Mouse (Mus musculus): ENCODE results near the gene Actg2. TPM values are rescaled to one million over a fixed set of nuclear protein-coding genes. Genes with fewer than 3 reads are reported as not detected.

Gene Actg2
- polyA plus RNA-seq, 1 experiment, result 8,061 TPM

DNA sequence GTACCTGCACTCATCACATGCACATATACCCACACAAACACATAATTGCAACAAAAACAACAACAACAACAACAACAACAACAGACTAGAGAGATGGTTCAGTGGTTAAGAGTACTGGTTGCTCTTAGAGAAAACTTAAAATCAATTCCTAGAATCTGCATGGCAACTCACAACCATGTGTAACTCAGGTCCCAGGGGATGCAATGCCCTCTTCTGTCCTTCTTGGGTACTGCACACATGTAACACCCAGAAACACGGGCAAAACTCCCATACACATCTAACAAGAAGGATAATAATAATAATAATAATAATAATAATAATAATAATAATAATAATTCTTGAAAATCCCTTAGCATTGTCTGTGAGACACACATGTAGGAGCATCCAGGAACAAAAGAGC, 23.6 kb downstream of the Actg2 start:
- no peak for DNase-seq (ENCODE audit: low spot score)

DNA sequence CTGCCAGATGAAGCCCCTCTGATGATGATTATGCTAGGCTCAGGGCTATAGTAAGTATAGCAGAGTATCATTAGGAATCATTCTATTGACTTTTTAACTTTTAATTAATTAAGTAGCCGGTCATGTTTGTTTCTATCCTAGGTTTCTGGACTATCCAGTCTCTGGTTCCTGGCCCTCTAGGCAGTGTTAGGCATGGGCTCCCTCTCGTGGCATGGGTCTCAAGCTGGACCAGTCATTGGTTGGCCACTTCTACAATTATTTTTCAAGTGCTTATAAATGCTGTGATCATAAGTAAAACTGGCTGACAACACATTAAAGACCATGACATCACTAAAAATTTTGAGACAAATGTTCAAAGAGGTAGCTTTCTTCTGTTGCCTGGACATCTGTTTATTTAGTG, 25.9 kb downstream of the Actg2 start:
- no peak for DNase-seq (ENCODE audit: low spot score)

- no peak for DNase-seq (ENCODE audit: low spot score)
These were observed 26.6 kb downstream of the Actg2 start for GRCm38 (mm10) chr6:83509442-83509841.

DNA sequence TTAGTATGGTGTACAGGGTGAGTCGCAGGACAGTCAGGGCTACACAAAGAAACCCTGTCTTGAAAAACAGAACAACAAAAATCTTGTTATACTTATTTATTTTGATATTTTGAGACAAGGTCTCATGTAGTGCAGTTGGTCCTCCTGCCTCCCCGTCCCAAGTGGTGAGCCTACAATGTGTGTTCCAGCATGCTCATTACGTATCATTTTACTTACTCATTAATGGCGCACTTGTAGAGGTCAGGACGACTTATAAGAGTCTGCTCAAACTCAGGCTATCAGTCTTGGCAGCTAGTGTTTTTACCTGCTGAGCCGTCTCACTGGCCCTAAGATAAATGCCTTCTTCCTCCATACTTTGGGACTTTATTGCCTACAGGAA, 28.9 kb downstream of the Actg2 start:
- no peak for DNase-seq (ENCODE audit: low spot score)

GRCm38 (mm10) chr6:83506258-83507167, 29.6 kb downstream of the Actg2 start, which contains the start of gene Dguok:
Gene Dguok, minus strand, starts transcription at chr6:83506969.
- DNase-seq (ENCODE audit: low spot score), result peak; percentile 88

- DNase-seq (ENCODE audit: low spot score), result no peak
These were observed 30.5 kb downstream of the Actg2 start for GRCm38 (mm10) chr6:83505554-83505953.

- no peak for DNase-seq (ENCODE audit: low spot score)
These were observed 32.7 kb downstream of the Actg2 start for GRCm38 (mm10) chr6:83503361-83503760.

GRCm38 (mm10) chr6:83502656-83503055, 33.4 kb downstream of the Actg2 start:
- DNase-seq (ENCODE audit: low spot score), result no peak

DNA sequence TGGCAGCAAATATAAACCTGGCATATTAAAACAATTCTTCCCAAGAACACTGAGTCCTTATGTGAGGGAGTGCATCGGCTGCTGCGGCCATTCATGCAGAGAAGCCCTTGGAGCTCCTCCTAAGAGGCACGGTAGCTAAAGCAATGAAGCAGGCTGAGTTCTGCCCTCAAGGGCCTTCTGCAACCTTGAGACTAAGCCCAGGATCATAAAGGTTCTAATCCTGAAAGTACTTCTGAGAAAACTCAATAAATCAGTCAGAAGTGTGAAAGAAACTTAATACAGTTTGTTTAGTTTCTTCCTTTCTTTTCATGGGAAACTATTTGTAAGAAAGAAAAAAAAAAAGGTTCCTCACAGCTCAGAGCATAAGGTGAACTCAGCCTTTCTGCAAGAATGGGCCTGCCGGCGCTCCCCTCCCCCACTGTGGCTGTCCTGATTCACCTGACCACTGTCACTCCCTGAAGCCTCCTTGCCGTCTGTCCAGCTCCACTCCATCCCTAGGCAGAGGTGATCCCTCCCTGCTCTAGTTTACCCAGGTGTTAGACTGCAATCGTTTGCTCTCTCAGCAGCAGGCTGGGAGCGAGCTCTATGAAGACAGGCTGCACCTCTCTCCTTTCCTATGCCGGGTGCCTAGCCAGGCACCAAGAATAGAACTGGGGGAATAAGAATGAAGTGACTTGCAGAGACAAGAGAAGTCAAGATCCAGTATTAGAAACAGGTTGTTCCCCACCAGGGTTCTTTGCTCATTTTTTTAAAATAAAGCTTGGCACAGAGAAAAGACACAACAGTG, 34.3 kb downstream of the Actg2 start:
- DNase-seq (ENCODE audit: low spot score), result no peak

- DNase-seq (ENCODE audit: low spot score), result no peak
These were observed 35.6 kb downstream of the Actg2 start for GRCm38 (mm10) chr6:83500462-83500861.

DNA sequence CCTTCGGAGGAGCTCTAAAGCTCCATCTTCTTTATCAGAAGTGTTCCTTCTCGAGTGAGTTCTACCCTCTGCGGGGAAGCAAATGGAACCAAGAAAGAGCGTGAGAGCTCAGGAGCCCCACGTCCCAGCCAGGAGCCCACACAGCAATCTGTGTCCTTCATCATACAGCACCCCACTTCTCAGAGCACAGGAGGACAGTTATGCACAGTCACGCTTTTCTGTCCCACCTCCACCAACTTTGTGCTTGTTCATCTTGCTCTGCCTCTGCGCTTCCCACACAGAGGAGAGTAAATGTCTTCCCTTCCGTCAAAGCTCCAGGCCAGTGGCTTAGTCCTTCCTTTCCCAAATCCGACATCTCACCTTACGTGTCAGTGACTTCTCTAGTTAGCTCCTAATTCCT, 37.0 kb downstream of the Actg2 start:
- no peak for DNase-seq (ENCODE audit: low spot score)

DNA sequence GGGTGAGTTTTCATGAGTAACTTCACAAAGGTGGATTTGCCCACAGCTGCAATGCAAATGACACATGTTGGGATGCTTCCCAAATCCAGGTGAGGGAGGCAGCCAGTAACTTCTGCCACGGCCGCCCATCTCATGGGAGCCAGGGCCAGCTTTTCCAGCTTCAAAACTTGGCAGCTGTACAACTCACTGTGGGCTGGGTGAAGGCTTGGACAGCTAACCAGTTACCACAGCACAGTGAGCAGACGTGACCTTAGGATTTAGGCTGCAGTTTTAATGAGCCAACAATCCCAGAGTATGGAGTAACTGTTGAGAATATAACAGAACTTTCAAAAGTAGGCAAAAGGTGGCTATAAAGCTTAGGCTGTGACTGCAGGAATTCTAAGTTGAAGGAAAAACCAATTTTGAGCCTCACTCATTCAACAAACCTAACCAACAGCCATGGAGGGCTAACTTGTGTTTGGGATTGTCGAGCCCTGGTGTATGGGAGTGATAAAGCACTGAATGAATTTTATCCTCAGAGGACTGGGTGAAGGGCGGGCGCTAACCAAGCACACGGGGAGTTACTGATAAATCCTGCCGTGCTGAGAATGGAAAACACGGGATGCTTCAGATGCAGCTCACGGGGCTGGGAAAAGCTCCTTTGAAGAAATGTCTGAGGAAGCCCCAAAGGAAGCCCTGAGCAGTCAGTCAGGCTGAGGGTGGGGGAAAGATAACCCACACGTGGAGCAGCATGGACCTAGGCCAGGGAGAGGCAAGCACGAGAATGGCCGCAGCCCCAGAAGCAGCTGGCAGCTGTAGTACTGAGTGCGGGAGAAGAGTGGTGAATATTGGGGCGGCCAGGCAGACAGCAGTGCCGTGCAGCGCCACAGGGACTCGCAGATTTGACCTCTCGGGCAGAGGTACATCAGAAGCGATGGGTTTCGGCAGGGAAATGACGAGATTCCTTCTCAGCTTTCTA, 39.0 kb downstream of the Actg2 start:
- no peak for DNase-seq (ENCODE audit: low spot score)

- DNase-seq (ENCODE audit: low spot score), result no peak
These were observed 39.9 kb downstream of the Actg2 start for GRCm38 (mm10) chr6:83496009-83496752.

DNA sequence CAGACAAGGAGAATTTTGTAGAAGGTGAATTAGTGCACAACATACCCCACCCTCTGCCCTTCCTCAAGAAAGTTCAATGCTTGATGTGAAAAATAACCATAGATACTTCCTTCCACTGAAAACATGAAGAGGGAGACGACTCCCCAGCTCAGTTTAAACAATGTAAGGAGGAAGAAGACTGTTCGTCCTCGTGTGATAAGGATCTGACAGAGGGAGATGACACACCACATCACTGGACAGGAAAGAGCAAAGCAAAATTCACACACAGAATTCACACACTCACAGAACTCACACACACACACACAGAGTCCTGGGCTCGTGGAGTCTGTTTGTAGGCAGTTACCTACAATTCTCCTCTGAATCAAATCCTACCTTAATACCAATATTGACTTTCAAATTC, 45.4 kb downstream of the Actg2 start:
- no peak for DNase-seq (ENCODE audit: low spot score)

- DNase-seq (ENCODE audit: low spot score), result no peak
These were observed 47.9 kb downstream of the Actg2 start for GRCm38 (mm10) chr6:83488200-83488599.

GRCm38 (mm10) chr6:83487298-83487697, 48.8 kb downstream of the Actg2 start:
- no peak for DNase-seq (ENCODE audit: low spot score)

GRCm38 (mm10) chr6:83485854-83486253, 50.2 kb downstream of the Actg2 start:
- DNase-seq (ENCODE audit: low spot score), result no peak

DNA sequence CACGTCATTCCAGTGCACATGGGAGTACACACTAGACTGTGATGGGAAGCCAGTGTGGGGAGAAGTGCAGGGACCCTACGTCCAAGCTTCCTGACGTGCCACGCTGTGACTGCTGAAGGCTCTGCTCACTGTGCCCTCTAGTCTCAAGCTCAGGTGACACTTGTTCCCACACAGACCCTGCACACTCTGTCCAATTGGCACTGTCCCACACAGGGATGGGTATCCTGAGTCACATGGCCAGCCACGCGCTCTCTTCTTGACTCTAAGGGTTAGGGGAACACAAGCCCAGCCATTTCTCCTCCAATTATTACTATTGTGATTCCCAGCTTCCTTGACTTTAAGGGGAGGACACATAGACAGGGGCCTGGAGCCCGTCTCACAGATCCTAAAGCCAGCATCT, 52.3 kb downstream of the Actg2 start:
- no peak for DNase-seq (ENCODE audit: low spot score)

- no peak for DNase-seq (ENCODE audit: low spot score)
These were observed 53.5 kb downstream of the Actg2 start for GRCm38 (mm10) chr6:83482418-83483085.

DNA sequence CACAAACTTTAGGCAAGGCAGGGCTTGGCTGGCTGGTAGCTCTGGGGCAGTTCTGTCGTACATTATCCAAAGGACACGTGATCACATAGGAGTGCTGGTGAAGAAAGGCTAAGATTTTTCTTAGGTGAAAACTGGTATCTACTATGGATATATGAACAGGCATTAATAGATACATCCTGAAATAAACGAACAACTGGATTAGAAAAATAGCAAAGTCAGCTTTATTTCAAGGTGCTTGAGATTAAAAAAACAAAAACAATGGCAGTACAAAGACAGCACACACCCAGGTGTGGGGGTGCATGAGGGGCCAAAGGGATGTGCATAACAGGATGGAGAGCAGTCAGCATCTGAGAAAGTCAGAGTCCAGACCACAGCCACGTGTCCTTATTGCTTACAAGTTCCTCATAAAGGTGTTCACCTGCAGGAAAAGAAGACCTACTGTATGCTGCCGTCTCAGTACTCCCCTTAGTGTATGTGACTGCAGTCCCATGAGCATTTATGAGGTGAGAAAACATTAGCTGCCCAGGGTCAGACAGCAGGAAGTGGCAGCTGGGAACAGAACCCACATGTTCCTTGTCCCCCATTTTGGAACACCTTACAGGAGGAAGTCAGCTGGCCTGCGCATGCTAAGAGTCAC, 55.9 kb downstream of the Actg2 start:
- no peak for DNase-seq (ENCODE audit: low spot score)
